Mouse (Mus musculus) embryonic facial prominence, embryonic 12.5 days (tissue): ENCODE measurements at regions not wholly inside any gene's neighbourhood (a gene's known extent, or its start where the extent isn't known, plus 50 kb on each side); places are given as distances from the start of the nearest gene placed in this dataset.
A peak's percentile ranks its signal among the peaks of the same experiment; 100 is the strongest.

Experiments
- ATAC-seq: fragments of 200-750 bp; cut with Nextera tagmentation; 2 replicates; pipeline ENCODE4 v1.8.0; 2017; ENCODE audit not compliant: insufficient number of reproducible peaks, insufficient read depth, low FRiP score, low TSS enrichment
- H3K27ac ChIP-seq: fragments of 300-500 bp; sonication (generic); 2 replicates; pipeline ENCODE4 v1.5.1; 2016; ENCODE audit warnings: mild to moderate bottlenecking
- H3K27me3 ChIP-seq: fragments of 300-500 bp; sonication (generic); 2 replicates; pipeline ENCODE4 v1.6.1; 2016; ENCODE audit warnings: mild to moderate bottlenecking, moderate library complexity
- H3K36me3 ChIP-seq: fragments of 300-500 bp; sonication (generic); 2 replicates; pipeline ENCODE4 v1.6.1; 2016; ENCODE audit warnings: mild to moderate bottlenecking
- H3K4me1 ChIP-seq: fragments of 300-500 bp; sonication (generic); 2 replicates; pipeline ENCODE4 v1.6.1; 2016
- H3K4me2 ChIP-seq: fragments of 300-500 bp; sonication (generic); replicated peaks from 2 replicates; pipeline ENCODE4 v1.6.1; 2016; ENCODE audit warnings: mild to moderate bottlenecking, moderate library complexity
- H3K4me3 ChIP-seq: fragments of 300-500 bp; sonication (generic); 2 replicates; pipeline ENCODE4 v1.5.1; 2016; ENCODE audit warnings: mild to moderate bottlenecking
- H3K9ac ChIP-seq: fragments of 300-500 bp; sonication (generic); 2 replicates; pipeline ENCODE4 v1.6.1; 2016; ENCODE audit warnings: mild to moderate bottlenecking, moderate library complexity
- H3K9me3 ChIP-seq: fragments of 300-500 bp; sonication (generic); 2 replicates; pipeline ENCODE4 v1.6.1; 2016; ENCODE audit warnings: mild to moderate bottlenecking, moderate library complexity
- WGBS: fragments of 180-500 bp; shearing (Covaris S2); methylation state at CpG from one replicate; pipeline ENCODE4 v1.1.7; 2016; 5-methylcytosine and 5-hydroxymethylcytosine counted together

- Histone ChIP-seq H3K4me2 (no peak overlapping the region), H3K9ac (no peak overlapping the region), H3K27ac (no peak overlapping the region), H3K36me3 (no peaks in the 10 kb centered on the region), H3K27me3 (no peaks in the 10 kb centered on the region), H3K4me1 (peaks cover 18% of the 10 kb centered on the region), H3K9me3 (no peaks in the 10 kb centered on the region), H3K4me3 (no peak overlapping the region)
- ATAC-seq, result no peak
- WGBS, result 76% methylated on average over 10 of the region's 10 CpGs
These were observed 90.4 kb downstream of the Kcnrg start for GRCm38 (mm10) chr14:61697704-61698103.

GRCm38 (mm10) chr14:61698358-61699055 lies 91.2 kb downstream of the Kcnrg start:
- Histone ChIP-seq H3K36me3 (no peaks in the 10 kb centered on the region), H3K4me1 (peaks cover 18% of the 10 kb centered on the region), H3K4me2 (no peak overlapping the region), H3K27me3 (no peaks in the 10 kb centered on the region), H3K27ac (no peak overlapping the region), H3K4me3 (no peak overlapping the region), H3K9me3 (no peaks in the 10 kb centered on the region), H3K9ac (no peak overlapping the region)
- WGBS, result 24% methylated on average over 12 of the region's 12 CpGs
- ATAC-seq, result no peak

GRCm38 (mm10) chr14:61699638-61700037 lies 92.4 kb downstream of the Kcnrg start:
- Histone ChIP-seq H3K9ac (no peak overlapping the region), H3K36me3 (no peaks in the 10 kb centered on the region), H3K4me2 (no peak overlapping the region), H3K9me3 (no peaks in the 10 kb centered on the region), H3K27ac (no peak overlapping the region), H3K4me1 (peaks cover 18% of the 10 kb centered on the region), H3K4me3 (no peak overlapping the region), H3K27me3 (no peaks in the 10 kb centered on the region)
- no peak for ATAC-seq
- 44% methylated on average over 7 of the region's 7 CpGs for WGBS

- no peak overlapping the region for H3K4me3 ChIP-seq
- no peak overlapping the region for H3K4me2 ChIP-seq
- no peak overlapping the region for H3K27ac ChIP-seq
- H3K4me1 ChIP-seq, result peaks cover 18% of the 10 kb centered on the region
- no peaks in the 10 kb centered on the region for H3K27me3 ChIP-seq
- no peaks in the 10 kb centered on the region for H3K9me3 ChIP-seq
- no peaks in the 10 kb centered on the region for H3K36me3 ChIP-seq
- ATAC-seq, result no peak
- WGBS, result 81% methylated on average over 10 of the region's 10 CpGs
- H3K9ac ChIP-seq, result no peak overlapping the region
These were observed 93.9 kb downstream of the Kcnrg start for GRCm38 (mm10) chr14:61701131-61701530.

GRCm38 (mm10) chr14:61703916-61704315 lies 96.7 kb downstream of the Kcnrg start:
- peaks cover 9% of the 10 kb centered on the region for H3K4me1 ChIP-seq
- H3K4me3 ChIP-seq, result no peak overlapping the region
- H3K4me2 ChIP-seq, result no peak overlapping the region
- WGBS, result 83% methylated on average over 3 of the region's 3 CpGs
- H3K36me3 ChIP-seq, result no peaks in the 10 kb centered on the region
- no peak overlapping the region for H3K9ac ChIP-seq
- ATAC-seq, result no peak
- no peaks in the 10 kb centered on the region for H3K27me3 ChIP-seq
- H3K9me3 ChIP-seq, result no peaks in the 10 kb centered on the region
- no peak overlapping the region for H3K27ac ChIP-seq

- no peak overlapping the region for H3K4me3 ChIP-seq
- H3K9me3 ChIP-seq, result no peaks in the 10 kb centered on the region
- H3K9ac ChIP-seq, result no peak overlapping the region
- H3K36me3 ChIP-seq, result no peaks in the 10 kb centered on the region
- no peak overlapping the region for H3K27ac ChIP-seq
- H3K4me1 ChIP-seq, result no peaks in the 10 kb centered on the region
- H3K4me2 ChIP-seq, result no peak overlapping the region
- 64% methylated on average over 6 of the region's 6 CpGs for WGBS
- no peak for ATAC-seq
- H3K27me3 ChIP-seq, result no peaks in the 10 kb centered on the region
These were observed 99.7 kb downstream of the Kcnrg start for GRCm38 (mm10) chr14:61706984-61707383.

GRCm38 (mm10) chr14:61708331-61708730 lies 101.1 kb downstream of the Kcnrg start:
- ATAC-seq, result no peak
- Histone ChIP-seq H3K36me3 (no peaks in the 10 kb centered on the region), H3K4me3 (no peak overlapping the region), H3K4me2 (no peak overlapping the region), H3K27ac (no peak overlapping the region), H3K9me3 (no peaks in the 10 kb centered on the region), H3K4me1 (no peaks in the 10 kb centered on the region), H3K27me3 (no peaks in the 10 kb centered on the region), H3K9ac (no peak overlapping the region)
- 68% methylated on average over 6 of the region's 6 CpGs for WGBS

GRCm38 (mm10) chr14:61715746-61716145 lies 108.5 kb downstream of the Kcnrg start:
- Histone ChIP-seq H3K9me3 (peaks cover 6% of the 10 kb centered on the region; the same call in 1 of the 2 replicates), H3K4me1 (no peaks in the 10 kb centered on the region), H3K36me3 (no peaks in the 10 kb centered on the region), H3K4me3 (no peak overlapping the region), H3K27me3 (no peaks in the 10 kb centered on the region), H3K4me2 (no peak overlapping the region), H3K27ac (no peak overlapping the region), H3K9ac (no peak overlapping the region)
- ATAC-seq, result no peak
- 95% methylated on average over 4 of the region's 4 CpGs for WGBS

- Histone ChIP-seq H3K9me3 (peaks cover 6% of the 10 kb centered on the region; the same call in 1 of the 2 replicates), H3K27ac (no peak overlapping the region), H3K27me3 (no peaks in the 10 kb centered on the region), H3K4me2 (no peak overlapping the region), H3K4me3 (no peak overlapping the region), H3K4me1 (no peaks in the 10 kb centered on the region), H3K36me3 (no peaks in the 10 kb centered on the region), H3K9ac (no peak overlapping the region)
- WGBS, result 58% methylated on average over 4 of the region's 4 CpGs
- ATAC-seq, result no peak
These were observed 111.3 kb downstream of the Kcnrg start for GRCm38 (mm10) chr14:61718392-61719124.

GRCm38 (mm10) chr14:61721302-61721701 lies 114.0 kb downstream of the Kcnrg start:
- Histone ChIP-seq H3K36me3 (no peaks in the 10 kb centered on the region), H3K27ac (no peak overlapping the region), H3K4me1 (no peaks in the 10 kb centered on the region), H3K9me3 (no peaks in the 10 kb centered on the region; the same call in 1 of the 2 replicates), H3K9ac (no peak overlapping the region), H3K4me2 (no peak overlapping the region), H3K4me3 (no peak overlapping the region), H3K27me3 (no peaks in the 10 kb centered on the region)
- 89% methylated on average over 4 of the region's 4 CpGs for WGBS
- no peak for ATAC-seq

GRCm38 (mm10) chr14:61724942-61725341 lies 117.7 kb downstream of the Kcnrg start:
- no peak overlapping the region for H3K4me2 ChIP-seq
- no peak for ATAC-seq
- H3K4me1 ChIP-seq, result peaks cover 10% of the 10 kb centered on the region
- H3K27ac ChIP-seq, result no peak overlapping the region
- no peak overlapping the region for H3K4me3 ChIP-seq
- 84% methylated on average over 3 of the region's 3 CpGs for WGBS
- H3K27me3 ChIP-seq, result no peaks in the 10 kb centered on the region
- H3K9me3 ChIP-seq, result no peaks in the 10 kb centered on the region
- no peak overlapping the region for H3K9ac ChIP-seq
- H3K36me3 ChIP-seq, result no peaks in the 10 kb centered on the region

GRCm38 (mm10) chr14:61728562-61728961 lies 121.3 kb downstream of the Kcnrg start:
- H3K4me2 ChIP-seq, result 0 out of 2 replicates have a peak overlapping the region, but pooled peaks have one; percentile 7
- no peak overlapping the region for H3K9ac ChIP-seq
- peaks cover 10% of the 10 kb centered on the region for H3K4me1 ChIP-seq
- no peak for ATAC-seq
- 24% methylated on average over 5 of the region's 5 CpGs for whole genome bisulfite sequencing
- no peaks in the 10 kb centered on the region for H3K27me3 ChIP-seq
- no peaks in the 10 kb centered on the region for H3K9me3 ChIP-seq
- 0 out of 2 replicates have a peak overlapping the region, but pooled peaks have one; percentile 33 for H3K27ac ChIP-seq
- no peaks in the 10 kb centered on the region for H3K36me3 ChIP-seq
- H3K4me3 ChIP-seq, result no peak overlapping the region
